Mouse (Mus musculus) C3H10T1/2 (cell line): ENCODE measurements around the gene Fxyd3. TPM values are rescaled to one million over a fixed set of nuclear protein-coding genes. Genes with fewer than 3 reads are reported as not detected.

Experiments used
- polyA plus RNA-seq, 2 experiments: library from polyadenylated mRNA; unstranded; fragments of >200 nt; fragmentation: generic; extraction: Trizol; gene quantifications; one replicate each; pipeline ENCODE4 v1.2.1; 2012; ENCODE audit warnings: missing spikeins in 2 of 2

Gene Fxyd3
- 1 to 10 TPM in 1 of 2 experiments, under 1 TPM in 1; 0.46 to 5.8 TPM for polyA plus RNA-seq

GRCm38 (mm10) chr7:31076492-31076891, at the start of gene Fxyd3:
Fxyd3 (minus strand) TSS chr7:31076704.

GRCm38 (mm10) chr7:31115182-31115581, 38.7 kb upstream of the Fxyd3 start, which contains the start of gene Hpn:
Hpn (minus strand) TSS chr7:31115290.

GRCm38 (mm10) chr7:31059108-31059507, 17.4 kb downstream of the Fxyd3 start, which contains the start of gene Lgi4:
Lgi4 (plus strand) TSS chr7:31059342.

GRCm38 (mm10) chr7:31057071-31057470, 19.4 kb downstream of the Fxyd3 start, which contains the start of gene Fxyd1:
Fxyd1 (minus strand) TSS chr7:31057199.

GRCm38 (mm10) chr7:31051321-31052021, 25.0 kb downstream of the Fxyd3 start, which contains the start of gene Fxyd7:
Fxyd7 (minus strand) TSS chr7:31051467.

GRCm38 (mm10) chr7:31042431-31042910, 34.0 kb downstream of the Fxyd3 start, which contains the start of gene Fxyd5:
Fxyd5 (minus strand) TSS chr7:31042481.

Other genes starting within 250 kb of the Fxyd3 start
- not detected for gene Ffar3, start 220.5 kb downstream of the Fxyd3 start, polyA plus RNA-seq
- not detected for gene Ffar1, start 215.1 kb downstream of the Fxyd3 start, polyA plus RNA-seq
- under 1 TPM in 1 of 2 experiments, not detected in 1; 0.01 TPM for gene Cd22, start 196.4 kb downstream of the Fxyd3 start, polyA plus RNA-seq
- gene Mag, start 161.8 kb downstream of the Fxyd3 start, polyA plus RNA-seq = under 1 TPM; 0.01 TPM
- not detected for gene Hamp2, start 152.0 kb downstream of the Fxyd3 start, polyA plus RNA-seq
- gene Hamp, start 132.7 kb downstream of the Fxyd3 start, polyA plus RNA-seq = not detected
- 10 to 100 TPM; 71.5 to 88.2 TPM for gene Usf2, start 119.9 kb downstream of the Fxyd3 start, polyA plus RNA-seq
- under 1 TPM; 0.02 to 0.09 TPM for gene Lsr, start 103.2 kb downstream of the Fxyd3 start, polyA plus RNA-seq
- gene Fam187b, start 102.9 kb downstream of the Fxyd3 start, polyA plus RNA-seq = under 1 TPM in 1 of 2 experiments, not detected in 1; 0.06 TPM
- 100 to 1,000 TPM; 125 to 479 TPM for gene Fxyd5, start 34.2 kb downstream of the Fxyd3 start, polyA plus RNA-seq
- gene Fxyd7, start 25.2 kb downstream of the Fxyd3 start, polyA plus RNA-seq = 1 to 10 TPM in 1 of 2 experiments, under 1 TPM in 1; 0.15 to 3.2 TPM
- 100 to 1,000 TPM in 1 of 2 experiments, 1 to 10 TPM in 1; 1.7 to 401 TPM for gene Fxyd1, start 19.5 kb downstream of the Fxyd3 start, polyA plus RNA-seq
- 1 to 10 TPM in 1 of 2 experiments, under 1 TPM in 1; 0.30 to 7.8 TPM for gene Lgi4, start 17.4 kb downstream of the Fxyd3 start, polyA plus RNA-seq
- under 1 TPM; 0.07 to 0.81 TPM for gene Hpn, start 38.6 kb upstream of the Fxyd3 start, polyA plus RNA-seq
- gene Scn1b, start 50.3 kb upstream of the Fxyd3 start, polyA plus RNA-seq = 10 to 100 TPM; 16.2 to 38.9 TPM
- 10 to 100 TPM; 10.9 to 53.2 TPM for gene Gramd1a, start 79.2 kb upstream of the Fxyd3 start, polyA plus RNA-seq
- gene Scgb2b2, start 213.8 kb upstream of the Fxyd3 start, polyA plus RNA-seq = not detected
- not detected for gene Scgb1b2, start 215.1 kb upstream of the Fxyd3 start, polyA plus RNA-seq